Mouse (Mus musculus): Measurements from ENCODE around the gene Tbc1d2. TPM values are rescaled to one million over a fixed set of nuclear protein-coding genes. Genes with fewer than 3 reads are reported as not detected.

Tbc1d2 gene
- polyA plus RNA-seq (2015; fragmentation: Nextera tagmentation; extraction: Ambion mirVana): 7.4 and 7.7 TPM in 2 replicates

DNA sequence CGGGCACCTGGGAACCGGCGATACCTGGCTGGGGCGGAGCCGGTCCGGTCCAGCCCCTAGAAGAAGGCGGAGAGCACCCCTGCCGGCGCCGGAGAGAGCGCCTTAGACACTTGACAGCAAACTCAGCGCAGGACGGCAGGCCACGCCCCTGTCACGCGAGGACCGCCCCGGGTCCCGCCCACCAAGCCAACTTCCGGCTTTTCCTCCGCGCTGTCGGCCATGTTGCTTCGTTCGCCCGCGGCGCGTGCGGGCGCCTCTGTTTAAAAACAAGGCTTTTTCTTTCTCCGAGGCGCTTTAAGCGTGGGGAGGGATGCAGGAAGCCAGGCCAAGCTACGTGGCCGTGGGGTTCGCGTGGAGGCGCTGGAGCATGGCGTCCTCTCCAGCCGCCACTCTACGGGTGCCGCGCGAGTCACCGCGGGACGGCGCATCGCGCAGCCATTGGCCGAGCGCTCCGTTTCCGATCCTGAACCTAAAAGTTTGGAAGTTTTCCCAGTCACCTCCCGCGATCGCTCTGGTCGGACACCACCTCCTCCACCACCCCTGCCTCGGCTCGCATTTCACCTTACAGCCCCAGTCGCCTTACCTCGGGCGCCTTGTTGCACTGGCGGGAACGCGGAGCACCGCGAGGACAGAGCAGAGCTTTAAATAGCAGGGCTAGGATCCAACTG lies at the start of gene Tbc1d2:
Gene Tbc1d2, minus strand, starts transcription at position 124 of the 668 bp plus-strand sequence.
- Histone ChIP-seq H3K27me3 (replicated peaks; ENCODE audit: control insufficient read depth, insufficient read depth, low read length) (0 out of 2 replicates have a peak, but pooled peaks cover 2% of the 10 kb centered on the region), H3K4me2 (ENCODE audit: low read depth, low read length) (peak within 1 kb of the TSS; percentile 94), H3K4me3 (ENCODE audit: low read length) (peak within 1 kb of the TSS; percentile 78), H3K9me3 (ENCODE audit: control insufficient read depth, low read length) (no peaks in the 10 kb centered on the region), H3K9ac (ENCODE audit: low read depth, low read length) (peak within 1 kb of the TSS; percentile 84), H3K4me1 (ENCODE audit: control insufficient read depth, insufficient read depth, low read length) (0 out of 2 replicates have a peak, but pooled peaks cover 6% of the 10 kb centered on the region), H3K27ac (ENCODE audit: low read length) (peak within 1 kb of the TSS; percentile 75), H3K36me3 (ENCODE audit: control insufficient read depth, insufficient read depth, low read length) (no peaks in the 10 kb centered on the region)
- ATAC-seq: peak; percentile 98
- WGBS: under 1% methylated on average over 69 of the region's 69 CpGs

DNA sequence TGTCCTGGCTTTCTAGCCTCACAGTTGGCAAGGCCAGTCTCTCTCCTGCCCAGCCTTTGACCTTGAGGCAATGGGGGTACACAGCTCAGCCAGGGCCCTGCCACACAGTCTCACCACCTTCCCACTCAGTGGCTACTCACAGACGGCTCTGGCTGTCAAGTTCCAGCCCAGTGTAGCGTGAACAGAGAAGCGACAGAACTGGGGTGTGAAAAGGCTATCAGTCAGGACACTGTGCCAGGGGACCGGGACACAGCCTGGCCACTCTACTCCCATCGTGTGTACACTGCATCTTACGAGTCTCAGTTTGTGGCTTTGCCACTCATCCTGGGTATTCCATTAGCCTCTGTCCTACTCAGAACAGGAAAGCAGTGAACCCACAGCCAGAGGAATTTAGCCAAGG lies 46.5 kb upstream of the Tbc1d2 start:
- WGBS: 81% methylated on average over 6 of the region's 6 CpGs
- H3K9ac ChIP-seq (ENCODE audit: low read depth, low read length): no peak overlapping the region

DNA sequence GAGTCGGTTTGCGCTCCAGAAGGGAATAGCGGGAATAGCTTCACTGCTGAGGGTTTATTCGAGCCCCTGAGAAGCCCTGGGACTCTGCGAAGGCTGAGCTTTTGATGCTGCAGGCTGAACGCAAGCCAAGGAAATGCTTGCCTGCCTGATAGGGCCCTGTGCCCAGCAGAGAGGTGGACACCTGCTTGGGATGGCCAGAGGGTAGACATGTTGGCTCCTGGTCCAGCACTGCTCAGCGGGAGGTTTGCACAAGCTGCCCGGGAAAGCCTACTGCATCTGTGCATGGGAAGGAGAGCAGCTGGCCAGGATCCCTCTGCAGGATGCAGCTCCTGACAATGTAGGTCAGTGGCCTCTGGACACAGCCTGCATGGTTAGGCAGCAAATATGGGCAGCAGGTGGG lies 40.6 kb upstream of the Tbc1d2 start:
- no peak overlapping the region for H3K4me2 ChIP-seq (ENCODE audit: low read depth, low read length)
- ATAC-seq: no peak
- H3K9me3 ChIP-seq (ENCODE audit: control insufficient read depth, low read length): no peaks in the 10 kb centered on the region
- no peak overlapping the region for H3K9ac ChIP-seq (ENCODE audit: low read depth, low read length)
- H3K4me3 ChIP-seq (ENCODE audit: low read length): no peak overlapping the region
- no peaks in the 10 kb centered on the region for H3K36me3 ChIP-seq (ENCODE audit: control insufficient read depth, insufficient read depth, low read length)
- WGBS: 82% methylated on average over 8 of the region's 8 CpGs
- no peaks in the 10 kb centered on the region for H3K4me1 ChIP-seq (ENCODE audit: control insufficient read depth, insufficient read depth, low read length)
- H3K27me3 ChIP-seq (replicated peaks; ENCODE audit: control insufficient read depth, insufficient read depth, low read length): no peaks in the 10 kb centered on the region
- no peak overlapping the region for H3K27ac ChIP-seq (ENCODE audit: low read length)

More for the DNA sequence above, 46.5 kb upstream of the Tbc1d2 start:
- no peak for ATAC-seq
- Histone ChIP-seq H3K9me3 (ENCODE audit: control insufficient read depth, low read length) (no peaks in the 10 kb centered on the region), H3K36me3 (ENCODE audit: control insufficient read depth, insufficient read depth, low read length) (no peaks in the 10 kb centered on the region), H3K27me3 (replicated peaks; ENCODE audit: control insufficient read depth, insufficient read depth, low read length) (no peaks in the 10 kb centered on the region), H3K4me3 (ENCODE audit: low read length) (no peak overlapping the region), H3K4me2 (ENCODE audit: low read depth, low read length) (no peak overlapping the region), H3K4me1 (ENCODE audit: control insufficient read depth, insufficient read depth, low read length) (no peaks in the 10 kb centered on the region), H3K27ac (ENCODE audit: low read length) (no peak overlapping the region)

DNA sequence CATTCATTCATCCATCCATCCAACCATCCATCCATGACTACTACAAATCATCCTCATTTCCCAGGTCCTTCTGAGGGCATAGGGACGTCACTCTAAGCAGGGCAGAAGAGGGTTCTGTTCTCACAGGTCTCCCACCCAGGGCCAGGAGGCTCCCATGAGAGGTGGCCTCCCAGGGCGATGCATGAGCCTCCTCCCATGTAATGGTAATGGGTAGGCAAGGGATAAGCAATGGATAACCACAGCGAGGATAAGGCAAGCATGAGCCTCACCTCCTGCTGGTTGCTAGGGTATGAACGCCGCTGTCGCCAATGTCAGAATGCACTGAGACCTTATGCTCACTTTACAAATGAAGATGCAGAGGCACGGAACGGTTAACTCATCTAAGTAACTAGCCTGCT lies 40.0 kb upstream of the Tbc1d2 start:
- H3K9me3 ChIP-seq (ENCODE audit: control insufficient read depth, low read length): no peaks in the 10 kb centered on the region
- no peak for ATAC-seq
- no peak overlapping the region for H3K9ac ChIP-seq (ENCODE audit: low read depth, low read length)
- H3K4me2 ChIP-seq (ENCODE audit: low read depth, low read length): no peak overlapping the region
- no peak overlapping the region for H3K27ac ChIP-seq (ENCODE audit: low read length)
- no peaks in the 10 kb centered on the region for H3K36me3 ChIP-seq (ENCODE audit: control insufficient read depth, insufficient read depth, low read length)
- WGBS: 85% methylated on average over 8 of the region's 8 CpGs
- H3K27me3 ChIP-seq (replicated peaks; ENCODE audit: control insufficient read depth, insufficient read depth, low read length): no peaks in the 10 kb centered on the region
- H3K4me3 ChIP-seq (ENCODE audit: low read length): no peak overlapping the region
- no peaks in the 10 kb centered on the region for H3K4me1 ChIP-seq (ENCODE audit: control insufficient read depth, insufficient read depth, low read length)

DNA sequence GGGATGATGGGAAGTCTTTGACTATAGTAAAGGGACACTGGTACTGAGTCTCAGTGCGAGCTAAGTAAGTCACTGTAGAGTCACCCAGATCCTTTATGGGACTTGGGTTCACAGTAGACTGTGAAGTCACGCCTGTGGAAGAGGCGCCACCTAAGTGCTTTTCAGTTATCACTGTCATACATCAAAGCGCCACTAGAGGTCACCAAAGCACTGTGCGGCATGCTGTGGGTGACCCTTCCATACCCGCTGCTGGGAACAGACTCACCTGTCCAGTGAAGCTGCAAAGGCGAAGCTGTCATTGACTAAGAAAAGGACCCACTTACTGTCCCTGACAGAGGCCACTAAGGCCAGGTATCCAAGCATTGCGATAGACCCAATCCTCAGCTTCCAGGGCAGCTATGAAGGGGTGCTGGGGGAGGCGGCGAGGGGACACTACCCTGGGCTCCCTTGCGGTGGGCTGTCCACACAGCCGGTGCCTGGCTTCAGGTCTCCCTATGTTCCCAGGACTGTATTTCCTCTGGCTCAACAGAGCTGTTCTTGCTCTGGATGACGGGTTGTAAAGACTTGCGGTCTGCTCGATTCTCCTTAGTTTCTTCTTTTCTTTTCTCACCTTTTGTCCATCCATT lies 39.5 kb upstream of the Tbc1d2 start:
- Histone ChIP-seq H3K27ac (ENCODE audit: low read length) (no peak overlapping the region), H3K9ac (ENCODE audit: low read depth, low read length) (no peak overlapping the region), H3K36me3 (ENCODE audit: control insufficient read depth, insufficient read depth, low read length) (no peaks in the 10 kb centered on the region), H3K4me2 (ENCODE audit: low read depth, low read length) (no peak overlapping the region), H3K4me1 (ENCODE audit: control insufficient read depth, insufficient read depth, low read length) (no peaks in the 10 kb centered on the region), H3K9me3 (ENCODE audit: control insufficient read depth, low read length) (no peaks in the 10 kb centered on the region), H3K27me3 (replicated peaks; ENCODE audit: control insufficient read depth, insufficient read depth, low read length) (no peaks in the 10 kb centered on the region), H3K4me3 (ENCODE audit: low read length) (no peak overlapping the region)
- WGBS: 45% methylated on average over 15 of the region's 15 CpGs
- peak; percentile 50; the same call in 1 of the 2 replicates for ATAC-seq

DNA sequence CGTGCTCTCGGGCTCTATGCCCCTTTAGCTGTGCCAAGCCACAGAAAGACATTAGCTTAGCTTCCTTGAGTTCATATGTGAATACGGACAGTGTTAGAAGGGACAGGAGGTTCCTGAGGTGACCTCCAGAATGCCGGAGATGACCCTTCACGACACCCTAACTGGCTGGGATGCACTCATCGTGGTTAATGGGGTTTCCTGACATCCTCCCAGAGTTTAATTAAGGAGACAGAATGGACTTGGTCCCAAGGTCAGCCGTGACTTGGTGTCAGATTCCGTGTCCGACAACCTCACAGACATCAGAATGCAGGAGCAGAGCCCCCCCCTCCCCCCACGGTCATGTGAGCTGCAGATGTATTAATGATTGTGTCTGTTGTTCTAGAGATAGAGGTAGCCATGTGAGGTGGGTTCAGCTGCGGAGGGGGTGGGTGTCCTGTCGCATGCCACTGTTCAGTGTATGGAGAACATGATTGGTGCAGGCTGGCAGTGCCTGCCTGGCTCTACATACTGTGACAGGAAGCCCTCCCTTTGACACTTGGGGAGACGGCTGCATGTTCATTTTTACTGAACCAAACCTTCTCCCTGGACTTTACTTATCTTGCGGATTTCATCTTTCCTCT lies 38.3 kb upstream of the Tbc1d2 start:
- WGBS: 78% methylated on average over 14 of the region's 14 CpGs
- H3K4me1 ChIP-seq (ENCODE audit: control insufficient read depth, insufficient read depth, low read length): no peaks in the 10 kb centered on the region
- ATAC-seq: no peak

DNA sequence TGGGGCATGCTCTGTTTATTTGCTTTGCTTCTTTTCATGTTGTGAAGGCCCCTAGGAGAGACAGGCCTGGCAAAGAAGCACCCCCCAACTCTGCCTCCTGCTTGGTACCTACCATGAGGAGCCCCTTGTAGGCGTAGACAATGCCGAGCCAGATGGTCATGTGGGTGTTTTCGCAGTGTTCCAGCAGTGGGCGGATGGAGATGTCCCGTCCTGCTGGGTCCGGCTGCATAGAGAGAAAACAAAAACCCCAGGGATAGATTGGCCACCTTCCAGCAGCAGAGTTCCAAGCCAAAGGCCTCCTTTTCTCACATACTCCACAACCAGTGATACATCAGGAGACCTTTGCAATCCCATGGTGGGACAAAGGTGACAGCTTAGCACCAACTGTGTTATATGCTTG lies 34.2 kb upstream of the Tbc1d2 start:
- Histone ChIP-seq H3K4me3 (ENCODE audit: low read length) (no peak overlapping the region), H3K27me3 (replicated peaks; ENCODE audit: control insufficient read depth, insufficient read depth, low read length) (no peaks in the 10 kb centered on the region), H3K9ac (ENCODE audit: low read depth, low read length) (no peak overlapping the region), H3K36me3 (ENCODE audit: control insufficient read depth, insufficient read depth, low read length) (no peaks in the 10 kb centered on the region), H3K4me1 (ENCODE audit: control insufficient read depth, insufficient read depth, low read length) (no peaks in the 10 kb centered on the region), H3K27ac (ENCODE audit: low read length) (no peak overlapping the region), H3K9me3 (ENCODE audit: control insufficient read depth, low read length) (no peaks in the 10 kb centered on the region), H3K4me2 (ENCODE audit: low read depth, low read length) (no peak overlapping the region)
- 56% methylated on average over 6 of the region's 6 CpGs for WGBS
- ATAC-seq: no peak

More for the DNA sequence above, 38.3 kb upstream of the Tbc1d2 start:
- Histone ChIP-seq H3K36me3 (ENCODE audit: control insufficient read depth, insufficient read depth, low read length) (no peaks in the 10 kb centered on the region), H3K9me3 (ENCODE audit: control insufficient read depth, low read length) (no peaks in the 10 kb centered on the region), H3K27me3 (replicated peaks; ENCODE audit: control insufficient read depth, insufficient read depth, low read length) (no peaks in the 10 kb centered on the region), H3K4me3 (ENCODE audit: low read length) (no peak overlapping the region), H3K27ac (ENCODE audit: low read length) (no peak overlapping the region), H3K4me2 (ENCODE audit: low read depth, low read length) (no peak overlapping the region), H3K9ac (ENCODE audit: low read depth, low read length) (no peak overlapping the region)

DNA sequence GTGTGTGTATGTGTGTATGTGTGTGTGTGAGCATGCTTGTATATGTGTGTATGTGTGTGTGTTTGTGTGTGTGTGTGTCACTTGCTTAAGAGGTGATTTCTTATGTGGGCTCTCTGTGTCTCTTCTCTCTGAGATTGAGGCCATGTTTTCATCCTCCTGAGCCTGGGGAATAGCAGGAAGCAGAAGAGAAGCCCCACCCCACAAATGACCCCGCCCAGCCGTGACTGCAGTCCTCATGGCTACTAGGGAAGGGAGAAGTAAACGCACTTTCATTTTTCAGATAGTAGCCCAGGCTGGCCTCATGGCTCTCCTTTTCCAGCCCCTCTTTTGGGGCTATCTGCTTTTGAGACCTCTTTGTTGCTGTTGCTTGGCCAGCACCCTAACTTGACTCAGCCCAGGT lies 26.6 kb upstream of the Tbc1d2 start:
- Histone ChIP-seq H3K9ac (ENCODE audit: low read depth, low read length) (no peak overlapping the region), H3K9me3 (ENCODE audit: control insufficient read depth, low read length) (no peaks in the 10 kb centered on the region), H3K4me2 (ENCODE audit: low read depth, low read length) (no peak overlapping the region), H3K4me3 (ENCODE audit: low read length) (no peak overlapping the region), H3K27ac (ENCODE audit: low read length) (no peak overlapping the region), H3K27me3 (replicated peaks; ENCODE audit: control insufficient read depth, insufficient read depth, low read length) (no peaks in the 10 kb centered on the region), H3K4me1 (ENCODE audit: control insufficient read depth, insufficient read depth, low read length) (no peaks in the 10 kb centered on the region), H3K36me3 (ENCODE audit: control insufficient read depth, insufficient read depth, low read length) (no peaks in the 10 kb centered on the region)
- ATAC-seq: no peak
- 38% methylated on average over 3 of the region's 3 CpGs for WGBS

DNA sequence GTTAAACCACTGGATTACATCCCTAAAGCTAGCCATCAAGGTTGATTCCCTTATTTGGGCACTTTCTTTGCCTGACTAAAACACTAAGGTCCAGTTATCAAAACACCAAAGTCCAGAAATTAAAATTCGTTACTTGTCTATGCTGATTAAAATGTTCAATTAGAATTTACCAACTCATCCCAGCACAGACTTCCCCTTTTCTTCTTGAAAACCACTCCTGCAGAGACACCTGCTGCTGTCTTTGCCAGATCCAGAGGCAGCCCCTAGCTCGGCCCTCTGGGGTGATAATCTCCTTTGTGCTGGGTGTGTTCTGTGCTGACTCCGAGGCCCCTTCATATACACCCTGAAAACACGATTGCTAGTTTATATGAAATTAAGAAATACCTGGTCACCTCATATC lies 26.0 kb upstream of the Tbc1d2 start:
- 54% methylated on average over 4 of the region's 4 CpGs for WGBS
- Histone ChIP-seq H3K4me3 (ENCODE audit: low read length) (no peak overlapping the region), H3K9me3 (ENCODE audit: control insufficient read depth, low read length) (no peaks in the 10 kb centered on the region), H3K4me1 (ENCODE audit: control insufficient read depth, insufficient read depth, low read length) (no peaks in the 10 kb centered on the region), H3K27ac (ENCODE audit: low read length) (no peak overlapping the region), H3K9ac (ENCODE audit: low read depth, low read length) (no peak overlapping the region), H3K4me2 (ENCODE audit: low read depth, low read length) (no peak overlapping the region), H3K27me3 (replicated peaks; ENCODE audit: control insufficient read depth, insufficient read depth, low read length) (no peaks in the 10 kb centered on the region), H3K36me3 (ENCODE audit: control insufficient read depth, insufficient read depth, low read length) (no peaks in the 10 kb centered on the region)
- no peak for ATAC-seq
